Mouse (Mus musculus) G1E (cell line): ENCODE data around the gene Scn2a.

Source experiments
- CTCF ChIP-seq: IDR thresholded peaks from 2 replicates; pipeline ENCODE4 v1.5.1; 2012; ENCODE audit warnings: low read depth, low read length, inconsistent platforms, mixed read lengths
- TAL1 ChIP-seq: conservative IDR thresholded peaks from 2 replicates; pipeline ENCODE4 v1.6.1; 2012; ENCODE audit warnings: low read depth, low read length, inconsistent platforms, mixed read lengths

DNA sequence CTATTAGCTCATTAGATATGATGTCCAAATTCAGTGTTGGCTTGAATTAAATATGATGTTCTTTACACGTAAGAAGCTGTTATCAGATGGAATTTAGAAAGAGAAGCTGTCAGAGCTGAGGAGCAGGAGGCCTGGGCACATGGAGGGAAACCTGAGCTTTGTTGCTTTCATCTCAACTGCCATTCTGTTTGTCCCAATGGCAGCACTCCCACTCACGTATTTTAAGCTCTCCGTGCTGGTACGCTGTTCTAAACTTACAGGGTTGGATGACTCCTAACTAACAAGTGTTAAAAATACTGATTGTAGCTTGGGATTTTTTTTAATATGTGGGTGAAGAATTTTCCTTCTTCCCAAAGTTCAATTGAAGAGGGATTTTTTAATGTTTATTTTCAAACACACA is 8.7 kb upstream of the Scn2a start:
- no peak for TF ChIP-seq CTCF
- no peak for TF ChIP-seq TAL1
